ENCODE assay signal across 9 mouse cellular contexts in genomic region chr9:29750371-29751014, GRCm38 (mm10).
DNase-seq lines count a peak whose midpoint lies in the region; ATAC-seq and TF ChIP-seq lines count a peak whose summit lies in the region.
"Had no signal": no experiment of that assay in that cellular context is flagged by ENCODE, and none has a peak within 500 bp of the region (broad histone marks: within the 10 kb centered on the region; RNA-seq: fewer than 3 reads in every experiment).

No protein-coding gene starts in this region.

- peak; percentile 15 for DNase-seq in liver, adult 2 months (ENCODE audit: extremely low read depth, low read depth, low spot score)
- no peak for DNase-seq in liver
- DNase-seq in forebrain, embryonic 10.5 days (ENCODE audit: extremely low spot score, low spot score) = no peak
- DNase-seq in heart, postnatal 36 days = peak; percentile 13 to 23
- peak; percentile 51 to 54 for DNase-seq in layer of hippocampus, postnatal 36 days
- peak; percentile 65 for DNase-seq in lung, postnatal 10 days
- DNase-seq in spleen, postnatal 10 days (ENCODE audit: low spot score in 2 of 2) = no peak

- H3K36me3 ChIP-seq in liver, adult 2 months (ENCODE audit: control insufficient read depth, insufficient read depth, low read length) = no peaks in the 10 kb centered on the region
- H3K36me3 ChIP-seq in forebrain, embryonic 10.5 days (replicated peaks) = no peaks in the 10 kb centered on the region
- no peaks in the 10 kb centered on the region for H3K36me3 ChIP-seq in stomach, embryonic 14.5 days (ENCODE audit: control insufficient read depth, insufficient read depth, low read length)
- H3K36me3 ChIP-seq: G1E had no signal

- ATAC-seq in stomach, embryonic 14.5 days (ENCODE audit: insufficient number of reproducible peaks, insufficient read depth, low FRiP score, low read depth) = no peak

- TF ChIP-seq POLR2A in liver, adult 2 months (IDR thresholded peaks at IDR 0.05; ENCODE audit: extremely low read depth, insufficient read depth, low read length) = no peak

- intact Hi-C loops in heart, postnatal 36 days (cut with DNase I) = no loop called here

- no peaks in the 10 kb centered on the region for H3K9me3 ChIP-seq in forebrain, embryonic 10.5 days
- no peaks in the 10 kb centered on the region for H3K9me3 ChIP-seq in stomach, embryonic 14.5 days (ENCODE audit: control insufficient read depth, low read depth, low read length)

- peak overlapping the region; percentile 14; the same call in 1 of the 2 replicates for H3K9ac ChIP-seq in liver, adult 2 months (ENCODE audit: low read depth, low read length)
- H3K9ac ChIP-seq in stomach, embryonic 14.5 days (replicated peaks; ENCODE audit: low read depth, low read length) = no peak overlapping the region

- WGBS in liver, adult 2 months = 28% methylated on average over 15 of the region's 15 CpGs
- 30% methylated on average over 15 of the region's 15 CpGs for WGBS in forebrain, embryonic 10.5 days
- WGBS in stomach, embryonic 14.5 days = 17% methylated on average over 15 of the region's 15 CpGs

- peak overlapping the region; percentile 46 for H3K4me2 ChIP-seq in stomach, embryonic 14.5 days (replicated peaks; ENCODE audit: low read depth, low read length)

- no peaks in the 10 kb centered on the region for H3K4me1 ChIP-seq in liver, adult 2 months (ENCODE audit: control insufficient read depth, insufficient read depth, low read length)
- peaks cover 24% of the 10 kb centered on the region for H3K4me1 ChIP-seq in forebrain, embryonic 10.5 days
- peaks cover 4% of the 10 kb centered on the region; the same call in 1 of the 2 replicates for H3K4me1 ChIP-seq in stomach, embryonic 14.5 days (ENCODE audit: control insufficient read depth, insufficient read depth, low read length)

- H3K79me2 ChIP-seq in liver, adult 2 months (ENCODE audit: control insufficient read depth, insufficient read depth, low read length) = no peaks in the 10 kb centered on the region

- H3K27ac ChIP-seq in liver, adult 2 months (replicated peaks; ENCODE audit: insufficient read depth, low read depth, low read length) = peak overlapping the region; percentile 56; the same call in 1 of the 2 replicates
- H3K27ac ChIP-seq in forebrain, embryonic 10.5 days = peak overlapping the region; percentile 51
- H3K27ac ChIP-seq in stomach, embryonic 14.5 days (ENCODE audit: low read length) = no peak overlapping the region

- H3K4me3 ChIP-seq in liver, adult 2 months (ENCODE audit: insufficient read depth, low read depth, low read length) = peak overlapping the region; percentile 27
- peak overlapping the region; percentile 31 for H3K4me3 ChIP-seq in forebrain, embryonic 10.5 days
- H3K4me3 ChIP-seq in stomach, embryonic 14.5 days (ENCODE audit: low read depth, low read length) = peak overlapping the region; percentile 20

- no peaks in the 10 kb centered on the region for H3K27me3 ChIP-seq in liver, adult 2 months (ENCODE audit: control insufficient read depth, insufficient read depth, low read length)
- peaks cover 15% of the 10 kb centered on the region for H3K27me3 ChIP-seq in forebrain, embryonic 10.5 days (ENCODE audit: poor library complexity, severe bottlenecking)
- H3K27me3 ChIP-seq in stomach, embryonic 14.5 days (ENCODE audit: control insufficient read depth, insufficient read depth, low read length) = no peaks in the 10 kb centered on the region

- no peak for TF ChIP-seq CTCF in liver, adult 2 months (IDR thresholded peaks at IDR 0.05; ENCODE audit: low read depth, low read length)

Comparison
In these comparisons a context has a peak if more than half of its experiments do, and no peak if none do; other contexts are left out.
1. DNase-seq: peak in liver, adult 2 months (single experiment), heart, postnatal 36 days (2 of 2), layer of hippocampus, postnatal 36 days (2 of 2) and lung, postnatal 10 days (single experiment); none in liver (single experiment), forebrain, embryonic 10.5 days (single experiment) and spleen, postnatal 10 days (0 of 2).
2. Peak in every context shown above with its lines, with median percentiles within 50 percentile points of each other: H3K4me3 ChIP-seq.